Mouse (Mus musculus): ENCODE measurements around the gene Olfr372.
"Not testable (repeated sequence)": the region's sequence is repeated elsewhere in the genome, so short reads cannot be mapped to it uniquely, and the experiment has no call there.

The Olfr372 gene

DNA sequence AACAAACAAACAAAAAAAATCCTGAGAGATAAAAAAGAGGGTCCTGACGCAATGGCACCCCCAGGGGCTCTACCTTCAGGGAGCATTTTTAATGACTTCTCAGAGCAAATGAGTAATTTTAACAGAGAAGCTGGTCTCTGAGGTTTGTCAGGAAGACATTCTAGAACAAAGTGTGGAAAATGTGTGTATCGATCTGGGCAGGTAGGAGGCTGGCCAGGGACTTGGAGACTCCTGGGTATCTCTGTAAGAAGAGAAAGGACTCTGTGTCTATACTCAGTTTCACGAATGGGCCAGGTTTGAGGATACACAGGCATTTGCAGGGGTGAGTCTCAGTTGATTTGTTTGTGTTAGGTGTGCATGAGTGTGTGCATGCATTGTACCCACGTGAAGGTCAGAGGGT, at the start of gene Olfr372:
TSS of gene Olfr372 (plus strand) at position 301 of the 400 bp plus-strand sequence.
- DNase-seq (ENCODE audit: low spot score), result not testable (repeated sequence)

DNA sequence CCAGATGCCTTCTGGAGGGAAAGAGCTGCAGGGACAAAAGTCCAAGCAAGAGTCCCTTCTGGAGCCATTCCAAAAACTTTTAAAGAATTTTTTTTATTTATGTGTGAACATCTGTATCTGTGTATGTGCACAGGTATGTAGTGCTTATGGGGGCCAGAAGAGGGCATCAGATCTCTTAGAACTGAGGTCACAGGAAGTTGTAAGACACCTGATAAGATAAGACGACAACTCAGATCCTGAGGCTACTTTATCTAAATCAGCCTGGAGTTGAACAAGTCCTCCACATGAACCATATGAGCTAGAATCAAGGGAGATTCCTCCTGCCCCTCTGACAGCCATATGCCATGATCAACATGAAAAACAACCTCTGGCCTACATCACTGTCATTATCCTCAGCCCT, 41.6 kb upstream of the Olfr372 start:
- no peak for DNase-seq (ENCODE audit: low spot score)

DNA sequence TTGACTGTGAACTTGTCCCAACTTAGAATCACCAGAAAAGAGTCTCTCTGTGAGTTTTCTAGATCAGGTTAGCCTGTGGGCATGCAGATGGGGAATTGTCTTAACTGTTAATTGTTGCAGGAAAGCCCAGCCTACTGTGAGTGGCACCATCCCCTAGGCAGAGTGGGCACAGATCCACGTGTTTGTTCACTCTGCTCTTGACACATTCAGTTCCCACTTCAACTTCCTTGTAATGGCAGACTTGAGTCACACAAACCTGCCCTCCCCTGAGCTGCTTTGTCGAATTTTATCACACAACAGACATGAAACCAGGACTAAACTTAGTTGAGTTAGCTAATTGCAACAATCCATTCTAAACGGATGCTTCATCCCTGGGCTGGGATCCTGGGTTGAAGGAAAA, 40.8 kb upstream of the Olfr372 start:
- no peak for DNase-seq (ENCODE audit: low spot score)

DNA sequence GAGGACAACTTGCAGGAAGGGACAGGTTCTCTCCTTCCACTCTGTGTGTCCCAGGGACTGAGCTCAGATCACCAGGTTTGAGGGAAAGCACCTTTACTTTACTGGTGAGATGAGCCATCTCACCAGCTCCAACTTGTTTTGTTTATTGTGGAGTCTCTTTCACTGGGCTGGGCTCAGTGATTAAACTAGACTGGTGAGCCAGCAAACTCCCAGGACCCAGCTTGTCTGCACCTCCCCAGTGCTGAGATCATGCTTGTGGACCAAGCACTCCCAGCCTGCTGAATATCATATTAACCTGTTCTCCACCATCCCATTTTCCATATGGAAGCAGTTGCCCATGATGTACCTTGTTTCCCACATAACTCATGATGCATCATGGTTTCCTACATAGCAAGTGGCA, 38.1 kb upstream of the Olfr372 start:
- DNase-seq (ENCODE audit: low spot score), result no peak

DNA sequence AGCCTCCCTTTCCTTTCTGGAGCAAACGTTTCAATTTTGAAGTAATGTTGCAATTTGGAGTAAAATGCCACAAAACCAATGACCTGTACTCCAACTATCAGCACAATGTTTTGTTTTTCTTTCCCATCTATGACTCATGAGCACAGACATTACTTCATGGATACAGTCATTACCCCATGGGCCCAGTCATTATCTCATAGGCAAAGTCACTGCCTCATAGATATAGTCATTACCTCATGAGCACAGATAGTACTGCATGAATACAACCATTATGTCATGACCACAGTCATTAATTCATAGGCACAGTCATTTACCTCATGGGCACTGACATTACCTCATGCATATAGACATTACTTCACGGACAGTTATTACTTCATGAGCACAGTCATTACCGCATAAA, 35.1 kb upstream of the Olfr372 start:
- no peak for DNase-seq (ENCODE audit: low spot score)

DNA sequence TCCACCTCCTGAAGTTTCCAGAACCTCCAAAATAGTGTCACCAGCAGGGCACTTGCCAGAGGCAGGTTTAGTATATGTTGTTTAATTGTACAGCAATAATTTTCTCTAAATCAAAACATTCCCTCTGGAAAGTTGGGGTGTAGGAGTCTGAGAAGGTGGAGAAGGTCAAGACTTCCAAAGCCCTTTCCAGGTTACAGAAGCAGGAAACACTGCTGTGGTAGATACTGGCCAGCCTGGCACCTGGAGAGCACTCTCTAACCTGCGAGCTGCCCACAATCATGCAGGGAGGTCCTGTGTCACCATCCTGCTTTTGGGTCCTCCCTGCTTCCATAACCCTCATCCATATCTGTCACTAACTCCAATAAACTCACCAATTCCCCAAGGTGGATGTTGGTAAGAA, 34.3 kb upstream of the Olfr372 start:
- no peak for DNase-seq (ENCODE audit: low spot score)

DNA sequence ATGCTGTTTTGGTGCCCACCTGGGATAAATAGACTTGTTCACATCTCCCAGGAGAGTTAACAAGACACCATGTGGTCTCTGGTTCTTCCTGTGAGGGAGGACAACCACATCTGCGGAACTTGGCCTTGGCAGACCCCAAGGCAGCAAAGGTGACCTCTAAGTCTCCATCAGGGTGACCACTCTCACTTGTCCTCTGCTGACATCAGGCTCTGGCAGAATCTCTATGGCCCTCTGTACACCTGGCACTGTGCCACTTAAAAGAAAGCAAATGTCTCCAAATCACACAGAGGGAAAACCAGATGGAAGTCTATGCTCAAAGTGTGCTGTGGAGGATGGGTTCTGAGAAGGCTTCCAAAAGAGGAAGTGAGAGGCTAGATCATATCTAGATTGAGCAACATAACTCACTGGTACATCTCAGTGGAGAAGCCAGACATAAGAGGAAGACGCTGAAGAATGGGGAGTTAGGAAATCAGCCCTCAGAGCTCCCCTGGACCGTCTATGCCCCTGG, 32.8 kb upstream of the Olfr372 start:
- no peak for DNase-seq (ENCODE audit: low spot score)

DNA sequence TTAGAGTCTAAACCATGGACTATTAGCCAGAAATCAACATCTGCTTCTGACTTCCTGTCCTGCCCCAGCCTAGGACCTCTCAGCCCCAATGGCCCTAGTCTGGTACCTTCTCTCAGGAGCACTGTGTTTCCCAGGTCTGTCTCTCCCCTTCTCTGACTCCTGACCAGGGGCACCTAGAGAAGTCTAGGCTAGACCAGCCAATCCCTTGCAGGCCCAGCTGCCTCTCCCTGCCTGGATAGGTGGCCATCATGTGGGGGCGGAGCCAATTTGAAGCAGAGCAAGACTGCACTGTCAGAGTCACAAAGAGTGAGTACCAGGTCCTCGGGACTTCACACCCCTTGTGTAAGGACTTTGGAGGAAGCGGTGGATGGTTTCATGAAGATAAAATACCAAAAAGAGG, 31.5 kb upstream of the Olfr372 start, which contains the start of gene Cyp4f18:
TSS of gene Cyp4f18 (minus strand) at position 154 of the 400 bp plus-strand sequence.
- no peak for DNase-seq (ENCODE audit: low spot score)

DNA sequence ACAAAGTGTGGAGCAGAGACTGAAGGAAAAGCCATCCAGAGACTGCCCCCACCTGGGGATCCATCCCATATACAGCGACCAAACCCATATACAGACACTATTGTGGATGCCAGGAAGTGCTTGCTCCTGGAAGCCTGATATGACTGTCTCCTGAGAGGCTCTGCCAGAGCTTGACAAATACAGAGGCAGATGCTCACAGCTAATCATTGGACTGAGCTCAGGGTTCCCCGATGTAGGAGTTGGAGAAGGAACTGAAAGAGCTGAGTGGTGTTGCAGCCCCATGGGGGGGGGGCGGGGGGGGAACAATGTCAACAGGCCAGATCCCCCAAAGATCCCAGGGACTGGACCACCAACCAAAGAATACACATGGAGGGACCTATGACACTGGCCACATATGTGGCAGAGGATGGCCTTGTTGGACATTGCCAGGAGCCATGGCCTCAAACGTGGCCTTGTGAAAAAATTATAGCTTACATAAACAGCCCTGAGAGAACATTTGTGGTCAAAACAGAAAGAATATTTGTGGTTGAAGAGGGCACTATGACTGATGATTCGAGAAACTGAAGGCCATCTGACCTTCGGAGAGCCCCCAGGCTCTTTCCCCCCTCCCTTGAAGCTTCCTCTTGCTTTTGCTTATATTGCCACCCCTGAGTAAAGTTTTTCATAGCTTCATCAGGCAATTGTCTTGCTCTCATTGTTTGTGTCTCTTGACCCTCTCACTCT, 27.4 kb upstream of the Olfr372 start:
- DNase-seq (ENCODE audit: low spot score), result not testable (repeated sequence)

DNA sequence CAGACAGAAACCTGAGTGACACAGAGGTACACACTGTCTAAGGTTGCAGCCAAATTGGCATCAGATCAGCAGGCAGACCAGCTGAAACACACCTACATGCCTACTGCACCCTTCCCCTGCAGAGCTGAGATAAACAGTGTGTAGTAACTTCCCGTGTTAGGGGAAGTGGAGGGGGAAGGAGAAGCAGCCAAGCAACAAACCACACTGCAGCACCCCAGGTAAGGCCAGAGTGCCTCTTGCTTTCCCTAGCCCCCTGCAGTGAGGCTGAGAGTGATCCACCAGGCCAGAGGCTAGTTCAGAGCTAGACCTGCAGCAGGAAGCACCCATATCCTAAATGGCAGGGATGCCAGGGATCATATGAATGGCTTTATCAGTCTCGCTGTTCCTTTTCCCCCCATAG, 23.7 kb upstream of the Olfr372 start:
- DNase-seq (ENCODE audit: low spot score), result not testable (repeated sequence)

DNA sequence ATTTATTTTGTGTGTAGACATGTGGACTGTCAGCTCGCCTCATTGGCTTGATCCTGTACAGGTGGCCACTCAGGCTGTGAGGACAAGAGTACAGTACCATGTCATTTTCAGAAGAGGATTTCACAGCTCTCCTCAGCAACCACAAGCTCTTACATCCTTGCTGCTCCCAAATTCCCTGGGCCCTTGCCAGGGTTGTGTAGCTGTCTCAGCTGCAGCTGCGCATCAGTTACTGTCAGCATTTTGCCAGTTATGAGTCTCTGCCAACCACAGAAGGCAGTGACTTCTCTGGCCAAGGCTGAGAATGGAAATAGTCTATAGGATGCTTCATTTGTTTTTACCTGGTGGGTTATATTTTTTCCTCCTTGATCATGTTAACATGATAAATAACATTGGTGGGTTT, 22.9 kb upstream of the Olfr372 start:
- peak; percentile 15 for DNase-seq (ENCODE audit: low spot score)

DNA sequence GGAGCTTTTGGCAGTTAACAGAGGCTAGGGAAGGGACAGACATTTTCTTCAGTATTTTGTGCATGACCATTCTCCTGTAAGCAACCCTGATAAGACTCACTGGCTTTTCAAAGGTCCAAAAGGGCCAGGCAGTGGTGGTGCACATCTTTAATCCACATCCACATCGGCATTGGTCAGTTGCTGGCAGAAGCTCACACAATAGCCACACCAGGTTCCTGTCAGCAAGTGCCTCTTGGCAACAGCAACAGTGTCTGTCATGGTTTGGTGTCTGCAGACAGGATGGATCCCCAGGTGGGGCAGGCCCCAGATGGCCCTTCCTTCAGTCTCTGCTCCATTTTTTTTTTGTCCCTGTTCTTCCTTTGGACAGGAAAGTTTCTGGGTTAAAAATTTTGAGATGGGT, 22.0 kb upstream of the Olfr372 start:
- DNase-seq (ENCODE audit: low spot score), result not testable (repeated sequence)

DNA sequence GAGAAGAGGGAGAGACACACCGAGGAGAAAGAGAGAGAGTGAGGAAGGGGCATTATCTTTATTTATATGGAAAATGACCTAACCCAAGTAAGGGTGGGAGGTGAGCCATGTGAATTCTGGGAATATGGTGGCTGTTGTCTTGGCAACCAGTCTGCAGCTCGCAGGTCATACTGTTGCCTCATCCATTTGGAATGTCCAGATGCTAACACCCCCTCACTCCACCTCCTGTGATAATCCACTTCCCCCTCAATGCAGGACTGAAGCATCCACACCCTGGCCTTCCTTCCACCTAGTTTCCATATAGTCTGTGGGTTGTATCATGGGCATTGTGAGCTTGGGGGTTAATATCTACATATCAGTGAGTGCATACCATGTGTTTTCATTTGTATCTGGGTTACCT, 21.2 kb upstream of the Olfr372 start:
- no peak for DNase-seq (ENCODE audit: low spot score)

DNA sequence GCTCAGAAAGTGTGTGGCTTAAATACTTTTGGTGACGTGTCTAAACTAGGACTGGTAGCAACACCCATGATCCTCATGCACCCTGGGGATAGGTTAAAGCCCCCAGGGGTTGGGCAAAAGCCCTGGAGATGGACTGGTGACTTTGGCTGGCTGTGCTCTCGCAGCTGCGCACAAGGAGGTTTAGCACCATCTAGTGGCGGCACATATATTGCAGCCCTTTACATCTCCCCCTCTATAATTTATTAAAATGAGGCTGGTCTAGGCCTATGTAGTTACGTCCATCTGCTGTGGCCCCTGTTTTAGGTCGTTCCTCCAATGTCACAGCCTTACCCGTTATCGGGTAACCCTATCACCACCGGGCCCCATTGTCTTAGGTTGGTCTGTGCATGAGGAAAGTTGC, 16.1 kb upstream of the Olfr372 start:
- peak; percentile 73 for DNase-seq (ENCODE audit: low spot score)

DNA sequence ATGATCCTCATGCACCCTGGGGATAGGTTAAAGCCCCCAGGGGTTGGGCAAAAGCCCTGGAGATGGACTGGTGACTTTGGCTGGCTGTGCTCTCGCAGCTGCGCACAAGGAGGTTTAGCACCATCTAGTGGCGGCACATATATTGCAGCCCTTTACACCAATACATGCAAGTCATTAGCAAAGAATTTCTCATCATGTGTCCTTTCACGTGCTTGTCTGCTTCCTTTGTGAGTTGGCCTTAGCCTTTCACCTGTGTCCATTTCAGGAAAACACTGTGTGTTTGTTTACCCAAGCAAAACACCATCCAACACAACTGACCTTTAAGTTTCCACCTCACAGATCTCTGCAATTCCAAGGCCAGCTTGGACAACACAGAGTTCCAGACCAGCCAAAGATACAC, 8.1 kb upstream of the Olfr372 start:
- peak; percentile 80 for DNase-seq (ENCODE audit: low spot score)

DNA sequence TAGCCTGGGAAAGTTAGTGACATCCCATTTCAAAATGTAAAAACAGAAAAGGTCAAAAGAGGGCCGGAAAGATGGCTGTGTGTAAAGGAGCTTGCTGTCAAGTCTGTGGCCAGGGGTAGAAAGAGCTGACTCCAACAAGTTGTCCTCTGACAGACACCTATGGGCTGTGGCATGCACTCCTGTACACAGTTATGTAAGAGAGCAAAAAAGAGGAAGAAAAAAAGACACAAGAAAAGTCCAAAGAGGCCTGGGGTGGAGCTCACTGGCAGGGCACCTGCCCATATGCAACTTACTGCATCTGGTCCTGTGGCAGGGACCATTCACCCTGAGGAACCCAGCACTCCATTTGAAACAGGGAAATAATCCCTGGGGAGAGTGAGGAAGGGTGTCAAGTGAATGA, 1.5 kb downstream of the Olfr372 start:
- no peak for DNase-seq (ENCODE audit: low spot score)

DNA sequence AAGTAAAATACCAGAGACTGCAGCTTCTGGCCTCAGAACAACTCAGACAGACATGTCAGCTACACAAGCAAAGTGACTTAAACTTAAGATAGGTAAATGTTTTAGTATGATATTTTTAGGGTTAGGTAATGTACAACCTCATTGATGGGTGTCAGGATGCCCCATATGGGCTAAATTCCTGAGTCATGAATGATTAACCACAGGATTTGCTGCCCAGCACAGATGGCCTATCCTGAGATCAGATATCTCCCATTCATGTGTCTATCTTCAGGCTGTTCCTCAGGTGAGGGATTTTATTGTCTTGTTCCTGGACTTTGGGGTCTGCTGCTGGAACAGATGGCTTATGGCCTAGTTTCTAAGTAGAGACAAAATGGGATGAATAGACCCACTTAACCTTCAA, 13.6 kb downstream of the Olfr372 start:
- not testable (repeated sequence) for DNase-seq (ENCODE audit: low spot score)

DNA sequence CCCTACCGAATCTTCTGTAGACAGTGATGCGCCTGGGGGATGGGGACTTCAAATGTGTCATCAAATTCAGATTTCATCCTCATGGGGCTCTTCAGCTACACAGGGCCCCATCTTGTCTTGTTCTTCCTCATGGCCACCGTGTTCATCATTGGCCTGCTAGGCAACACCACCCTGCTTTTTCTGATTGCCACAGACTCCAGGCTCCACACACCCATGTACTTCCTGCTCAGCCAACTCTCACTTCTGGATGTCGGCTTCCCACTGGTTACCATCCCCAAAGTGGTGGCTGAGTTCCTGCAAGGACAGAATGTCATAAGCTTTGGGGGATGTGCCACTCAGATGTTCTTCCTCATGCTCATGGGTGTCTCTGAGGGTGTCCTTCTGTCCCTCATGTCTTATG, 16.6 kb downstream of the Olfr372 start:
- not testable (repeated sequence) for DNase-seq (ENCODE audit: low spot score)

DNA sequence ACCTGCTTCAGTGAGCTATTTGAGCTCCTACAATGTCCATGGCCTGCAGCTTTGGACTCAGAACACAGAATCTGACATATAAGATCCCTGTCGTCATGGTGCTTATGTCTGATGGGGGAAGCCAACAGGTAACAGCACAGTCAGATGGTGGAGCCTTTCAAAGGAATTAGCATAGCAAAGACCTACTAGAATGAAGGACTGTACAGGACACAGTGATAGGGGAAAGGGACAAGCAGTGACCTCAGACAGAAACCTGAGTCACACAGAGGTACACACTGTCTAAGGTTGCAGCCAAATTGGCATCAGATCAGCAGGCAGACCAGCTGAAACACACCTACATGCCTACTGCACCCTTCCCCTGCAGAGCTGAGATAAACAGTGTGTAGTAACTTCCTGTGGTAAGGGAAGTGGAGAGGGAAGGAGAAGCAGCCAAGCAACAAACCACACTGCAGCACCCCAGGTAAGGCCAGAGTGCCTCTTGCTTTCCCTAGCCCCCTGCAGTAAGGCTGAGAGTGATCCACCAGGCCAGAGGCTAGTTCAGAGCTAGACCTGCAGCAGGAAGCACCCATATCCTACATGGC, 25.9 kb downstream of the Olfr372 start:
- not testable (repeated sequence) for DNase-seq (ENCODE audit: low spot score)

DNA sequence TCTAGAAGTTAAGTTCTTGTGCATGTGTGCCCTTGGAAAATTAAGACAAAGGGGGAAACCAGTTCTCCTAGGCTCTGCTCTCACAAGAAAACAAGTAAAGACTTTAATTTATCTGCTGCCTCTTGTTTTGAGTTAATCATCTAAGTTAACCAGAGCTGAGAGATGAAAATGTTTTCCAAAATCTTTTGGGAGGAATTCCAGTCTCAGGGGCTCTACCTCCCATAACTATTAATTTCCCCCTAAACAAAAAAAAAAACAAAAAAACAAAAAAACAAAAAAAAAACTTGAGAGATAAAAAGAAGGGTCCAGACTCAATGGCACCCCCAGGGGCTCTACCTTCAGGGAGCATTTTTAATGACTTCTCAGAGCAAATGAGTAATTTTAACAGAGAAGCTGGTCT, 41.9 kb downstream of the Olfr372 start, which contains the start of gene Olfr373:
TSS of gene Olfr373 (plus strand) at position 301 of the 400 bp plus-strand sequence.
- not testable (repeated sequence) for DNase-seq (ENCODE audit: low spot score)

DNA sequence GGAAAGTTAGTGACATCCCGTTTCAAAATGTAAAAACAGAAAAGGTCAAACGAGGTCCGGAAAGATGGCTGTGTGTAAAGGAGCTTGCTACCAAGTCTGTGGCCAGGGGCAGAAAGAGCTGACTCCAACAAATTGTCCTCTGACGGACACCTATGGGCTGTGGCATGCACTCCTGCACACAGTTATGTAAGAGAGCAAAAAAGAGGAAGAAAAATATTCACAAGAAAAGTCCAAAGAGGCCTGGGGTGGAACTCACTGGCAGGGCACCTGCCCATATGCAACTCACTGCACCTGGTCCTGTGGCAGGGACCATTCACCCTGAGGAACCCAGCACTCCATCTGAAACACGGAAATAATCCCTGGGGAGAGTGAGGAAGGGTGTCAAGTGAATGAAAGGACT, 43.7 kb downstream of the Olfr372 start:
- DNase-seq (ENCODE audit: low spot score), result no peak

DNA sequence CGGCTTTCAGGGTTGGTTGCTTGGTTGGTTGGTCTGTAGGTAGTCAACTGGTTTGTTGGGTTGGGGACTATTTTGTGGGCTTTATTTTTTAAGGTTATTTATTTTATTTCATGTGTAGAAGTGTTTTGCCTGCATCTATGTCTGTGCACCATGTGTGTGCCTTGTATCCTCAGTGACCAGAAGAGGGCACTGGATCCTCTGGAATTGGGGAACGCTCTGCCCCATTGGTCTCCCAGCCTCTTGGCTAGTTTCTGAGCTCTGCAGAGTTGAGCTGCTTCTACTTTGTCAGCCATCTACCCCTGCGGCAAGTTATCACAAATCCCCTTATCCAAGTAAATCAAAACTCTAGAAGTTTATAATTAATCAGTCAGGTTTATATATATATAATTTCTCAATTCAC, 46.6 kb downstream of the Olfr372 start:
- DNase-seq (ENCODE audit: low spot score), result not testable (repeated sequence)

DNA sequence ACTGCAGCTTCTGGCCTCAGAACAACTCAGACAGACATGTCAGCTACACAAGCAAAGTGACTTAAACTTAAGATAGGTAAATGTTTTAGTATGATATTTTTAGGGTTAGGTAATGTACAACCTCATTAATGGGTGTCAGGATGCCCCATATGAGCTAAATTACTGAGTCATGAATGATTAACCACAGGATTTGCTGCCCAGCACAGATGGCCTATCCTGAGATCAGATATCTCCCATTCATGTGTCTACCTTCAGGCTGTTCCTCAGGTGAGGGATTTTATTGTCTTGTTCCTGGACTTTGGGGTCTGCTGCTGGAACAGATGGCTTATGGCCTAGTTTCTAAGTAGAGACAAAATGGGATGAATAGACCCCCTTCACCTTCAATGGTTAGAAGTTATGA, 55.7 kb downstream of the Olfr372 start:
- not testable (repeated sequence) for DNase-seq (ENCODE audit: low spot score)

Measured in layer of hippocampus, adult 11-12 months (tissue).